Mouse (Mus musculus) embryonic facial prominence, embryonic 14.5 days (tissue): ENCODE measurements around the gene Pold1. TPM values are rescaled to one million over a fixed set of nuclear protein-coding genes. Genes with fewer than 3 reads are reported as not detected.

Experiments used
- ATAC-seq: fragments of 200-750 bp; cut with Nextera tagmentation; 2 replicates; pipeline ENCODE4 v1.8.0; 2017; ENCODE audit warnings: low read depth, moderate number of reproducible peaks, moderate TSS enrichment
- DNase-seq: peaks from one replicate; pipeline ENCODE4 v3.0.0-alpha.2; 2015; ENCODE audit warnings: low spot score
- H3K27ac ChIP-seq: fragments of 300-500 bp; sonication (generic); replicated peaks from 2 replicates; pipeline ENCODE4 v1.5.1; 2014; ENCODE audit warnings: low read depth, mild to moderate bottlenecking, low read length, moderate library complexity
- H3K27me3 ChIP-seq: fragments of 300-500 bp; sonication (generic); replicated peaks from 2 replicates; pipeline ENCODE4 v1.6.1; 2014; ENCODE audit warnings: low read length; ENCODE audit not compliant: control insufficient read depth, insufficient read depth
- H3K36me3 ChIP-seq: fragments of 300-500 bp; sonication (generic); 2 replicates; pipeline ENCODE4 v1.6.1; 2014; ENCODE audit warnings: low read length, mixed read lengths; ENCODE audit not compliant: control insufficient read depth, insufficient read depth
- H3K4me1 ChIP-seq: fragments of 300-500 bp; sonication (generic); 2 replicates; pipeline ENCODE4 v1.6.1; 2014; ENCODE audit warnings: antibody characterized with exemption, low read length; ENCODE audit not compliant: control insufficient read depth, insufficient read depth
- H3K4me2 ChIP-seq: fragments of 300-500 bp; sonication (generic); 2 replicates; pipeline ENCODE4 v1.6.1; 2014; ENCODE audit warnings: low read depth, mild to moderate bottlenecking, low read length, moderate library complexity, mixed read lengths
- H3K4me3 ChIP-seq: fragments of 300-500 bp; sonication (generic); 2 replicates; pipeline ENCODE4 v1.5.1; 2014; ENCODE audit warnings: low read depth, mild to moderate bottlenecking, low read length
- H3K9ac ChIP-seq: fragments of 300-500 bp; sonication (generic); 2 replicates; pipeline ENCODE4 v1.6.1; 2014; ENCODE audit warnings: low read depth, mild to moderate bottlenecking, low read length, moderate library complexity, mixed read lengths
- H3K9me3 ChIP-seq: fragments of 300-500 bp; sonication (generic); 2 replicates; pipeline ENCODE4 v1.6.1; 2016; ENCODE audit warnings: low read length; ENCODE audit not compliant: control insufficient read depth
- WGBS: fragments of 180-500 bp; shearing (Covaris S2); extraction: QIAGEN DNeasy Blood & Tissue Kit; methylation state at CpG from one replicate; pipeline ENCODE4 v1.1.7; 2014; 5-methylcytosine and 5-hydroxymethylcytosine counted together
- microRNA-seq: library from miRNA; unstranded; fragments of <30 nt; microRNA quantifications from one replicate; pipeline ENCODE4, GENCODE M21; 2016; ENCODE audit warnings: borderline number of aligned reads
- polyA plus RNA-seq: library from polyadenylated mRNA; unstranded; fragments of >200 nt; fragmentation: Nextera tagmentation; extraction: Ambion mirVana; gene quantifications from 2 replicates; pipeline ENCODE4 v1.2.1, GENCODE M21; 2014

Pold1 gene
- polyA plus RNA-seq, 1 experiment from 2014 or later, result 57.9 TPM

- Histone ChIP-seq H3K4me1 (no peaks in the 10 kb centered on the region), H3K9me3 (no peaks in the 10 kb centered on the region), H3K4me2 (no peak overlapping the region), H3K27me3 (0 out of 2 replicates have a peak, but pooled peaks cover 6% of the 10 kb centered on the region), H3K4me3 (no peak overlapping the region), H3K36me3 (peaks cover 16% of the 10 kb centered on the region), H3K27ac (no peak overlapping the region), H3K9ac (no peak overlapping the region)
- DNase-seq (no peak), ATAC-seq (no peak)
- WGBS, result 76% methylated on average over 6 of the region's 7 CpGs
Measured at GRCm38 (mm10) chr7:44485572-44486195, 63.0 kb downstream of the Pold1 start.

GRCm38 (mm10) chr7:44484841-44485571, 63.6 kb downstream of the Pold1 start:
- Histone ChIP-seq H3K27me3 (peaks cover 12% of the 10 kb centered on the region), H3K36me3 (peaks cover 11% of the 10 kb centered on the region; the same call in 1 of the 2 replicates), H3K27ac (no peak overlapping the region), H3K4me2 (no peak overlapping the region), H3K9ac (no peak overlapping the region), H3K9me3 (no peaks in the 10 kb centered on the region), H3K4me3 (no peak overlapping the region), H3K4me1 (no peaks in the 10 kb centered on the region)
- 42% methylated on average over 5 of the region's 5 CpGs for WGBS
- ATAC-seq (peak; percentile 66; the same call in 1 of the 2 replicates), DNase-seq (peak; percentile 68)

GRCm38 (mm10) chr7:44484109-44484508, 64.5 kb downstream of the Pold1 start:
- H3K27ac ChIP-seq, result no peak overlapping the region
- H3K4me3 ChIP-seq, result no peak overlapping the region
- no peaks in the 10 kb centered on the region for H3K9me3 ChIP-seq
- H3K9ac ChIP-seq, result no peak overlapping the region
- ATAC-seq, result no peak
- H3K27me3 ChIP-seq, result peaks cover 17% of the 10 kb centered on the region
- 100% methylated on average over 1 of the region's 1 CpGs for WGBS
- H3K4me2 ChIP-seq, result no peak overlapping the region
- no peaks in the 10 kb centered on the region for H3K4me1 ChIP-seq
- no peak for DNase-seq
- H3K36me3 ChIP-seq, result peaks cover 9% of the 10 kb centered on the region; the same call in 1 of the 2 replicates

- H3K4me2 ChIP-seq, result no peak overlapping the region
- H3K36me3 ChIP-seq, result no peaks in the 10 kb centered on the region
- peaks cover 24% of the 10 kb centered on the region for H3K27me3 ChIP-seq
- no peaks in the 10 kb centered on the region for H3K4me1 ChIP-seq
- no peak overlapping the region for H3K9ac ChIP-seq
- WGBS, result 74% methylated on average over 3 of the region's 3 CpGs
- no peak for ATAC-seq
- no peak overlapping the region for H3K27ac ChIP-seq
- H3K9me3 ChIP-seq, result no peaks in the 10 kb centered on the region
- DNase-seq, result no peak
- H3K4me3 ChIP-seq, result no peak overlapping the region
Measured at GRCm38 (mm10) chr7:44482836-44483435, 65.7 kb downstream of the Pold1 start.

Small RNAs within 50 kb of the gene (microRNA-seq; reads per million reads assigned to microRNA genes)
- gene Mir7053, result not detected

Other genes with a start within 250 kb of the Pold1 start
- gene Clec11a, start 241.9 kb downstream of the Pold1 start, polyA plus RNA-seq, result 27.3 and 34.6 TPM in 2 replicates
- gene Shank1, start 238.6 kb downstream of the Pold1 start, polyA plus RNA-seq, result 3.6 and 3.7 TPM in 2 replicates
- gene Syt3, start 164.7 kb downstream of the Pold1 start, polyA plus RNA-seq, result 2.4 and 2.6 TPM in 2 replicates
- gene 1700008O03Rik, start 163.0 kb downstream of the Pold1 start, polyA plus RNA-seq, result 0.33 and 0.80 TPM in 2 replicates
- gene Lrrc4b, start 119.8 kb downstream of the Pold1 start, polyA plus RNA-seq, result 1.8 and 2.1 TPM in 2 replicates
- gene Aspdh, start 83.5 kb downstream of the Pold1 start, polyA plus RNA-seq, result 0.43 and 0.47 TPM in 2 replicates
- gene Josd2, start 80.9 kb downstream of the Pold1 start, polyA plus RNA-seq, result 91.2 and 92.8 TPM in 2 replicates
- gene Emc10, start 52.3 kb downstream of the Pold1 start, polyA plus RNA-seq, result 140 and 145 TPM in 2 replicates
- 5.4 and 10.7 TPM in 2 replicates for gene Fam71e1, start 52.3 kb downstream of the Pold1 start, polyA plus RNA-seq
- gene Mybpc2, start 24.2 kb downstream of the Pold1 start, polyA plus RNA-seq, result 0.38 and 0.57 TPM in 2 replicates
- 0.26 and 0.35 TPM in 2 replicates for gene Spib, start 16.8 kb downstream of the Pold1 start, polyA plus RNA-seq
- 60.8 and 64.5 TPM in 2 replicates for gene Nr1h2, start 5.1 kb upstream of the Pold1 start, polyA plus RNA-seq
- gene Napsa, start 23.5 kb upstream of the Pold1 start, polyA plus RNA-seq, result 1.7 and 2.8 TPM in 2 replicates
- 0.49 and 0.67 TPM in 2 replicates for gene Kcnc3, start 41.8 kb upstream of the Pold1 start, polyA plus RNA-seq
- gene Myh14, start 122.0 kb upstream of the Pold1 start, polyA plus RNA-seq, result 13.6 and 13.8 TPM in 2 replicates
- gene Izumo2, start 159.9 kb upstream of the Pold1 start, polyA plus RNA-seq, result not detected in 2 replicates
- 24.8 and 29.3 TPM in 2 replicates for gene Vrk3, start 199.6 kb upstream of the Pold1 start, polyA plus RNA-seq
- 1.1 and 1.7 TPM in 2 replicates for gene Zfp473, start 202.2 kb upstream of the Pold1 start, polyA plus RNA-seq